Mouse (Mus musculus): ENCODE measurements around the gene Abcc3. TPM values are rescaled to one million over a fixed set of nuclear protein-coding genes. Genes with fewer than 3 reads are reported as not detected.
A peak's percentile ranks its signal among the peaks of the same experiment; 100 is the strongest.
"Not testable (repeated sequence)": the region's sequence is repeated elsewhere in the genome, so short reads cannot be mapped to it uniquely, and the experiment has no call there.

Gene Abcc3
- polyA plus RNA-seq, 1 experiment from 2014 or later = 5.3 TPM

DNA sequence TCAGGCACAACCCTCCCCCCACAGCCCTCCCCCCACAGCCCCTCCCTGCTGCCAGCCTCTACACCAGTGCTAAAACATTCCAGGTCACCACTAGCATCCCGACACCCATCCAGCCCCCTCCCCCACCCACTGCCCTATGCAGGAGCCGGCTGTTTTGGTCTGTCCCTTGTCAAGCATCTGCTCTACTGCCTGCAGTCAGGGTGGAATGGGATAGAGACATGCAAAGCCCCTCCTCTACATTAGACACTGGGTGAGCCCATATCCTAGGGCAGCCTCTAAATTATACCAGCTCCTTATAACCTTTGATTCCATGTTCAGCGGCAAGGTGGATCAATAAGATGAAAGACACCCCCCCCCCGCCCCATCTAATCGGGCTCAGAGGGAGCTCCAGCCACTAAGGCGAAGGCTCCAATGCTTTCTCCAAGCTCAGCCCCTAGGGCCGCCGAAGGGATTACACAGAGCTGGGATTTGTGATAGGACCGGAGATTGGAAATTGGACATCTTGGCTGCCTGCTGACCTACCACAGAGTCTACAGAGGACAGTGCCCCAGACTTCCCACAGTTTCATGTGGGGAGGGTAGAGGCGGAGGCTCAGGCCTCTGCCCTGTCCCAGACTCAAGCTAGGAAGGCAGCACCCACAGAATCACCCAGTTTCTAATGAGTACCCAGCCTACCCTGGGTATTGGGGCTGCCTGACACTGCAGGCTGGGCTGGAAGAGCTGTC lies 26.4 kb upstream of the Abcc3 start:
- Histone ChIP-seq H3K36me3 (no peaks in the 10 kb centered on the region), H3K27me3 (no peaks in the 10 kb centered on the region), H3K4me1 (peaks cover 11% of the 10 kb centered on the region), H3K27ac (no peak overlapping the region), H3K9me3 (no peaks in the 10 kb centered on the region), H3K4me2 (no peak overlapping the region), H3K4me3 (no peak overlapping the region), H3K9ac (no peak overlapping the region)
- WGBS = 63% methylated on average over 10 of the region's 10 CpGs
- ATAC-seq (ENCODE audit: borderline replicate concordance, extremely low read depth, low FRiP score, low TSS enrichment) = no peak

DNA sequence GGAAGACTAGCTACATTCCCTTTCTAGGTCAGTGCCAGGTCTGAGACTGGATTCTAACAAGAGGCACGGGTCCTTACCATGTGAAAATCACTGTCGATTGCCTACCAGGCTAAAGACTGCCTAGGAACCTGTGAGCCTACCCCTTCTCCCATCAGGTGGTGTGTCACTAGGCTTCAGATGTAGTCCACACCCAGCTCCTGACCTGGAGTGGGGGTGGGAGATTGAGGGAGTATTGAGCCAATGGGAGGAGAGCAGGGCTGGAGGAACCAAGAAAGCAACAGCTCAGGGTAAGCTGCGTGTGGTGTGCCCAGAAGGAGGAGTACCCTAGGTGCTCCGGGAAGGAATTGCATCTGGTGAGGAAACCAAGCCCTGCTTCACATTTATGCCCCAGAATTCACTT lies 21.2 kb upstream of the Abcc3 start:
- Histone ChIP-seq H3K4me2 (peak overlapping the region; percentile 31; the same call in 1 of the 2 replicates), H3K9ac (no peak overlapping the region), H3K36me3 (0 out of 2 replicates have a peak, but pooled peaks cover 3% of the 10 kb centered on the region), H3K27me3 (no peaks in the 10 kb centered on the region), H3K4me1 (peaks cover 22% of the 10 kb centered on the region), H3K4me3 (no peak overlapping the region), H3K27ac (no peak overlapping the region), H3K9me3 (no peaks in the 10 kb centered on the region)
- peak; percentile 31; the same call in 1 of the 2 replicates for ATAC-seq (ENCODE audit: borderline replicate concordance, extremely low read depth, low FRiP score, low TSS enrichment)
- 41% methylated on average over 4 of the region's 4 CpGs for WGBS

DNA sequence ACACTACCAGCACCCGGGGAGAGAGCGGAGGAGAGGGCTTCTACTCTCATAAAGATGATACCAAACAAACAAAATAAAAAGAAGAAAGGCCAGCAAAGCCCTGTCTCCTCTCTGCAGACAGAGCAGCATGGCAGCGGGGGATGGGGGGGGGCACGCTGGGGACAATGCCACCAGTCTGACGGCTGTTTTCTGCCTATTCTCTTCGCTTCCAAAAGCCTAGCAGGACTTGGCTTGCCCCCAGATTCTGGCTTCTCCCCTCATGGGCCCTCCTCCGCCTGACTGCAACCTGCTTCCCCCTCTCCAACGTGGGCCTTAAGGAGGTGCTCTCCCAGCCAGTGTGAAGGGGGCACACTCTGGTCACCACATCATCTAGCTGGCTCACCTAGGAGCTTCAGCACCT lies 20.7 kb upstream of the Abcc3 start:
- H3K27ac ChIP-seq = no peak overlapping the region
- H3K27me3 ChIP-seq = no peaks in the 10 kb centered on the region
- peaks cover 22% of the 10 kb centered on the region for H3K4me1 ChIP-seq
- peak overlapping the region; percentile 31 for H3K4me2 ChIP-seq
- H3K9me3 ChIP-seq = no peaks in the 10 kb centered on the region
- H3K36me3 ChIP-seq = 0 out of 2 replicates have a peak, but pooled peaks cover 3% of the 10 kb centered on the region
- H3K4me3 ChIP-seq = no peak overlapping the region
- WGBS = 19% methylated on average over 8 of the region's 8 CpGs
- peak; percentile 15; the same call in 1 of the 2 replicates for ATAC-seq (ENCODE audit: borderline replicate concordance, extremely low read depth, low FRiP score, low TSS enrichment)
- H3K9ac ChIP-seq = no peak overlapping the region

DNA sequence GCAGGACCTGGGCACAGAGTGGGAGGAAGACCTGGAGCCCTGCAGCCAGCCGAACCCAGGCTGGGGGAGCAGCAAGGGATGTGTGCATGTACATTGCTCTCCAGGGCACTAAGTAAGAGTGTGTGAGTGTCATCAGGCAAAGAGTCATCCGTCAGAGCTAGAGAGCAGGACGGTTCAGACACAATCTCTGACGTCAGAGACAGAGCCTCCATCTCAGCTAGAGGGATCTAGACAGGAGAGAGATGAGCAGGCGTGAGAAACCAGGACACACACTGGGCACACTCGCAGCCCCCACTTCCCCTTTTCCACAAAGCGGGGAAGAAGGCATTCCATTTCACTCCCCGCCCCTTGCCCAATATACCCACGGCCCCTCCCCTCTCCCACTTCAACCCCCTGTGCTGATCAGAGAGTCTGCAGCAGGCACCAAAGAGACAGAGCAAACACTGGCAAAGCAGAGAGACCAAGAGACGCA lies 20.2 kb upstream of the Abcc3 start:
- WGBS = 17% methylated on average over 10 of the region's 10 CpGs
- H3K9me3 ChIP-seq = no peaks in the 10 kb centered on the region
- peak overlapping the region; percentile 31 for H3K4me2 ChIP-seq
- no peak overlapping the region for H3K9ac ChIP-seq
- ATAC-seq (ENCODE audit: borderline replicate concordance, extremely low read depth, low FRiP score, low TSS enrichment) = no peak
- no peak overlapping the region for H3K27ac ChIP-seq
- 0 out of 2 replicates have a peak, but pooled peaks cover 3% of the 10 kb centered on the region for H3K36me3 ChIP-seq
- no peak overlapping the region for H3K4me3 ChIP-seq
- H3K4me1 ChIP-seq = peaks cover 23% of the 10 kb centered on the region
- H3K27me3 ChIP-seq = no peaks in the 10 kb centered on the region

DNA sequence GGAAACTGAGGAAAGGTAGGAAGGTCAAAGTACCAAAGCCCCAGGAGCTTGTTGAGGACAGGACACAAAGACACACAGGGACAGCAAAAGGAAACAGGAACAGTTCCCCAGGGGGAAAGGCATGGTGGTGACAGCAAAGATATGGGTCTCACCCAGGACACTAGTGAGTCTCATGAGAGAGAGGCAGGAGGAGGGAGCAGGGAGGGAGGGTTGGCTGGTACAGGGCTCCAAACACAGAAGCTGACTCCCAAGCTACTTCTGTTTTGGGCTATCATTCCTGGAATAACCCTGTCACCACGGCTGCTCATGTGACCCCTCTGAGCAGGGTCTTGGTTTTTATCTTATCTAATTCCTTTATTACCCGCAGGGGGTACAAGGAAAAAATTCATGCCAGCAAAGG lies 19.8 kb upstream of the Abcc3 start:
- Histone ChIP-seq H3K9ac (no peak overlapping the region), H3K4me1 (peaks cover 27% of the 10 kb centered on the region), H3K27me3 (no peaks in the 10 kb centered on the region), H3K4me3 (no peak overlapping the region), H3K36me3 (0 out of 2 replicates have a peak, but pooled peaks cover 3% of the 10 kb centered on the region), H3K27ac (no peak overlapping the region), H3K9me3 (no peaks in the 10 kb centered on the region), H3K4me2 (no peak overlapping the region)
- 10% methylated on average over 2 of the region's 2 CpGs for WGBS
- ATAC-seq (ENCODE audit: borderline replicate concordance, extremely low read depth, low FRiP score, low TSS enrichment) = no peak

DNA sequence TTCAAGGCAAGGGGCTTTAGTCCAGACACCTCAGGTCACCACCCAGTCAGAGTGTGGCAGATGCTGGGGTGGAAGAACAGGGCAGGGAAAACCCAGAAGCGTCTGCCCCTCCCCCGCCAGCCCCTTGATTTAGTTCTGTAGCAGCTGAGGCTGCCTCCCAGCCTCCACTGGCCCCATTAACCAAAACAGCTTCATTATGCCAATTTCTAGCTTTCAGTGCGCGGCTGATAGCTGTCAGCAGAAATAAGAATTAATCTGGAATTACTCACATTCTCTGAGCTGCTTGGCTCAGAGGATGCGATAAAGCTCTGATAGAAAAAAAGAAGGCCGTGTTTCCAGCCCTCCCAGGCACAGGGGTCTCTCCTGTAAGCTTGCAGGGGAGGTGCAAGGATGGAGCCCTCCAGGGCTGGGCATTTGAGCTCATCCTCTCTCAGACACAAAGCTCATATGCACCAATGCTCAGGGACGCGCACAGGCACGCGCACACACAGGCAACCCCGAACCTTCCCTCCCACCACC lies 15.1 kb upstream of the Abcc3 start:
- H3K4me1 ChIP-seq = peaks cover 37% of the 10 kb centered on the region
- no peak overlapping the region for H3K27ac ChIP-seq
- ATAC-seq (ENCODE audit: borderline replicate concordance, extremely low read depth, low FRiP score, low TSS enrichment) = no peak
- H3K9me3 ChIP-seq = no peaks in the 10 kb centered on the region
- H3K36me3 ChIP-seq = 0 out of 2 replicates have a peak, but pooled peaks cover 3% of the 10 kb centered on the region
- H3K27me3 ChIP-seq = no peaks in the 10 kb centered on the region
- H3K9ac ChIP-seq = no peak overlapping the region
- 50% methylated on average over 11 of the region's 11 CpGs for whole genome bisulfite sequencing
- no peak overlapping the region for H3K4me3 ChIP-seq
- H3K4me2 ChIP-seq = no peak overlapping the region

DNA sequence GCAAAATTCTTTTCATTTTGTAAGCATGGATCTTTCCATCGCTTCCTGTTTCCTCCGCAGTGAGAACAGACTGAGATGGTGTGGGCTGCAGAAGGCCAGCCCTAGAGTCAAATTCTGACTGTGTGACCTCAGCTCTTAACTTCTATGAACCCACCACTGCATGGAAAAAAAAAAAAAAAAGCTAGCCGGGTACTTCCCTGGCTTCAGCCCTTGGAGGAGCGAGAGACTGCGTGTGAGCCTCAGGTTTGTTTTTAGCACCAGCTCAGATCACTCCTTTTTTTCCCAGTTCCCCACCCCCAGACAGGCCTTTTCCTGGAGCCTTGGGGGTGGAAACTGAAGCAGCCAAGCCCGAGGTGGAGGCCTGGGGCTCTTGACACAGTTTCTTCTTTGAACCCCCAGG lies 12.6 kb upstream of the Abcc3 start:
- Histone ChIP-seq H3K9me3 (no peaks in the 10 kb centered on the region), H3K9ac (no peak overlapping the region), H3K27ac (no peak overlapping the region), H3K36me3 (0 out of 2 replicates have a peak, but pooled peaks cover 3% of the 10 kb centered on the region), H3K4me3 (no peak overlapping the region), H3K27me3 (no peaks in the 10 kb centered on the region), H3K4me1 (peaks cover 35% of the 10 kb centered on the region), H3K4me2 (no peak overlapping the region)
- ATAC-seq (ENCODE audit: borderline replicate concordance, extremely low read depth, low FRiP score, low TSS enrichment) = no peak
- WGBS = 35% methylated on average over 6 of the region's 6 CpGs

DNA sequence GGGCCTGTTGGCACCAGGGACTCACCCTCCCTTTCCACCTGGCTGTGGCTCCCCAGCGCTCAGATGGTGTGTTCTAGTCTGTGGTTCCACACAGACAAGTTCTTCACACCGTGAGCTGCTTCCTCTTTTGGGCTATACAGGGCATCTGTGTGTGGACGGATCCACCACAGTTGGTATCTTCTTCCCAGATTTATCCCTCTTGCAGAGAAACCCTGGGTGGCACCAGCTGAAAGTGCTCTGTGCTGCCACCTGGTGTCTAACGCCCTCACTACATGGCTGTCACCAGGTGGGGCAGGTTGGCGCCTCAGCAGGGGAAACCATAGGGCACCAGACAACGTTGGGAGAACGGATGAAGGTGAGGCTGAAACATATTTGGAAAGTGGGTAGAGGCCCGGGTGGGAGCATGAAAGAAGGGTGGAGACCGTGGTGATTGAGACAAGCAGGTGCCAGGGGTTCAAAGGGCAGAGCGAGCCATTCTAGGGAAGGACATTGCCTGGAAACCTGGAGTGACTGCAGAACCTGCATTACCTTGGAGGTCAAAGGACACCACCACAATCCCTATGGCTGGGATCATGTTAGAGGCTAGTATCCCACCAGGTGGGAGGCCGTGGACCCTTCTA lies 12.0 kb upstream of the Abcc3 start:
- 22% methylated on average over 11 of the region's 11 CpGs for WGBS
- Histone ChIP-seq H3K27me3 (no peaks in the 10 kb centered on the region), H3K9ac (no peak overlapping the region), H3K36me3 (no peaks in the 10 kb centered on the region), H3K9me3 (no peaks in the 10 kb centered on the region), H3K4me3 (no peak overlapping the region), H3K4me1 (peaks cover 35% of the 10 kb centered on the region), H3K4me2 (no peak overlapping the region), H3K27ac (no peak overlapping the region)
- no peak for ATAC-seq (ENCODE audit: borderline replicate concordance, extremely low read depth, low FRiP score, low TSS enrichment)

DNA sequence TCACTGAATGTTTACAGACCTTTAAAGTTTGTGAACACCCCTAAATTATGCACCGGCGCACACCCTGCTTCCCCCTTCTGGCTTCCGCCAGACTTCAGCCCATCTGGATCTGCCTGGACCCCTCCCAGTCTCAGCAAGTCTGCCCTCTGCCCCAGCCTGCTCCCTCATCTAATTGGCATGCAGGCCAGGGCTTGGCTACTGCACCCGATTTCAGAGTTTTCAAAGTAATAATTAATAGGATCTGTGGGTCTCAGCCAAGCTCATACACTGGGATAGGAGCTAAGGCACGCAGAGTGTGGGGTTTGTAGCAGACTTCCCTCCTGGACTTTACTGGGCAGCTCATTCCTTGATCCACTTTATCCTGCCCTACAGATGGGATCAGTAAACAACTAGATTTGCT lies 11.4 kb upstream of the Abcc3 start:
- H3K4me3 ChIP-seq = no peak overlapping the region
- no peak overlapping the region for H3K4me2 ChIP-seq
- 0 out of 2 replicates have a peak, but pooled peaks have one; percentile 14 for ATAC-seq (ENCODE audit: borderline replicate concordance, extremely low read depth, low FRiP score, low TSS enrichment)
- H3K27me3 ChIP-seq = no peaks in the 10 kb centered on the region
- whole genome bisulfite sequencing = 46% methylated on average over 5 of the region's 5 CpGs
- H3K9ac ChIP-seq = no peak overlapping the region
- no peaks in the 10 kb centered on the region for H3K9me3 ChIP-seq
- H3K36me3 ChIP-seq = no peaks in the 10 kb centered on the region
- H3K27ac ChIP-seq = no peak overlapping the region
- H3K4me1 ChIP-seq = peaks cover 35% of the 10 kb centered on the region

DNA sequence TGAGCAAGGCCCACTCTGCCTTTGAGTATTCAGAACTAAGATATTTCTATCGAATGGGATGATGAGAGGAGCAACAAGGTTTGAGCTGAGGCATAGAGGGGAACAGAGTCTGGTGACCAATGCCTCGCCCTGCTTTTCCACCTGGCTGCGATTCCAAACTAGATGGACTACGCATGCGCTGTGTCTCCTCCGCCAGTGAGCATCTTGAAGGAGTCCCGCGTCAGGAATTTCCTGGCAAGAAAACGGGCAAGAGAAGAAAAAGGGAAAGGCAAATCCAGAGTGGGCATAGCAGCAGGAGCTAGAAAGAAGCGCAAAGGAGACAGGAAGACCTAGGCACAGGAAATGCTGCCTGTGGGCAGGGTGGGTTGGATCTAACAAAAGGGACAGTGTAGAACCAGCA lies 11.0 kb upstream of the Abcc3 start:
- no peaks in the 10 kb centered on the region for H3K36me3 ChIP-seq
- no peak for ATAC-seq (ENCODE audit: borderline replicate concordance, extremely low read depth, low FRiP score, low TSS enrichment)

DNA sequence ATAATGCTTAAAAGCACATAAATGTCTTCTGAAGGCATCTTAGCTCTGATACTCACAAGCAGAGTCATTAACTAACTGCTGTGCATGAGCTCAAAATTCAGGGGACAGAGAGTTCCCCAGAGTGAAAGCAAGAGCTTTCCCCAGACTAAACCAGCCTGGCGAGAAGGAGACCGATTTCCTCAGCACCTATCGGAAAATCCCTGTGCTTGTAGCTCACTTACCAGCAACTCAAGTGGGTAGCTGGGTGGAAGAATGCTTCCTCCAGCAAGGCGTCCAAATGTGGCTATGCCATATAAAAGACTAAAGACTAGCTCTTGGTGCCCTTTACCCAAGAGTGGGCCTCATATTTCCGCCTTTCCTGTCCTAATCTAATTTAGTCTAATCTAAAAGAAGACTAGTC lies 9.9 kb upstream of the Abcc3 start:
- H3K9ac ChIP-seq = no peak overlapping the region
- H3K9me3 ChIP-seq = no peaks in the 10 kb centered on the region
- H3K4me3 ChIP-seq = no peak overlapping the region
- WGBS = 61% methylated on average over 5 of the region's 5 CpGs
- H3K27me3 ChIP-seq = no peaks in the 10 kb centered on the region
- H3K36me3 ChIP-seq = no peaks in the 10 kb centered on the region
- H3K4me2 ChIP-seq = no peak overlapping the region
- ATAC-seq (ENCODE audit: borderline replicate concordance, extremely low read depth, low FRiP score, low TSS enrichment) = no peak
- 0 out of 2 replicates have a peak overlapping the region, but pooled peaks have one; percentile 10 for H3K27ac ChIP-seq
- H3K4me1 ChIP-seq = peaks cover 31% of the 10 kb centered on the region

More for the DNA sequence above, 11.0 kb upstream of the Abcc3 start:
- H3K9ac ChIP-seq = no peak overlapping the region
- WGBS = 74% methylated on average over 10 of the region's 10 CpGs
- H3K4me3 ChIP-seq = no peak overlapping the region
- H3K9me3 ChIP-seq = no peaks in the 10 kb centered on the region
- no peak overlapping the region for H3K27ac ChIP-seq
- peaks cover 35% of the 10 kb centered on the region for H3K4me1 ChIP-seq
- H3K4me2 ChIP-seq = no peak overlapping the region
- H3K27me3 ChIP-seq = no peaks in the 10 kb centered on the region

DNA sequence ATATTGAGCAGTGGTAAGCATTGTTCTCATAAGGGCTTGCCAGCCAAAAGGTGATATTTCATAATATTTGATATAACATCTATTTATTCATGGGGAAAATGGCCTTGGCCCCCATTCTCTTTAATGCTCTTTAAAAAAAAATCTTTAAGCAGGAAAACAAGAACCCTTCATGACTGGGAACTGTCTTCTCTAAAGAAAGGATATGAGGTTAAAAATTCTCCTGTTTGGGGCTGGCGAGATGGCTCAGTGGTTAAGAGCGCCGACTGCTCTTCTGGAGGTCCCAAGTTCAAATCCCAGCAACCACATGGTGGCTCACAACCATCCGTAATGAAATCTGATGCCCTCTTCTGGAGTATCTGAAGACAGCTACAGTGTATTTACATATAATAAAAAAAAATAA lies 9.2 kb upstream of the Abcc3 start:
- not testable (repeated sequence) for H3K4me2 ChIP-seq; H3K9ac ChIP-seq; H3K27ac ChIP-seq; ATAC-seq (ENCODE audit: borderline replicate concordance, extremely low read depth, low FRiP score, low TSS enrichment); H3K4me3 ChIP-seq; H3K36me3 ChIP-seq; H3K9me3 ChIP-seq; H3K27me3 ChIP-seq
- 81% methylated on average over 4 of the region's 4 CpGs for WGBS
- H3K4me1 ChIP-seq = peaks cover 26% of the 10 kb centered on the region
